Mouse (Mus musculus) T-helper 2 cell (primary cell): ENCODE results near the gene Atp5l.

Experiments used
- in situ Hi-C: fragments of 300-600 bp; cut with MboI, MseI; formaldehyde crosslinking; loops from one replicate; pipeline ENCODE4 v1.15.1; 2025; ENCODE audit warnings: high pct_unique_total_duplicates

Atp5l gene

GRCm38 (mm10) chr9:44897024-44897423, 23.5 kb downstream of the Atp5l start:
- in situ Hi-C loops: no loop called here

GRCm38 (mm10) chr9:44892664-44893063, 27.9 kb downstream of the Atp5l start:
- in situ Hi-C loops: no loop called here

- in situ Hi-C loops: no loop called here
Observed at GRCm38 (mm10) chr9:44891210-44891609, 29.3 kb downstream of the Atp5l start.

- in situ Hi-C loops: no loop called here
Observed at GRCm38 (mm10) chr9:44890122-44890521, 30.4 kb downstream of the Atp5l start.

GRCm38 (mm10) chr9:44888114-44888624, 32.4 kb downstream of the Atp5l start:
- in situ Hi-C loops: no loop called here

GRCm38 (mm10) chr9:44882981-44883569, 37.5 kb downstream of the Atp5l start:
- in situ Hi-C loops: no loop called here

- in situ Hi-C loops: no loop called here
Observed at GRCm38 (mm10) chr9:44882436-44882980, 38.0 kb downstream of the Atp5l start.

GRCm38 (mm10) chr9:44881941-44882435, 38.6 kb downstream of the Atp5l start:
- in situ Hi-C loops: no loop called here

GRCm38 (mm10) chr9:44881221-44881871, 39.2 kb downstream of the Atp5l start, which contains the start of gene Kmt2a:
TSS of gene Kmt2a (minus strand) at chr9:44881296.
- in situ Hi-C loops: no loop called here

GRCm38 (mm10) chr9:44880309-44881081, 40.0 kb downstream of the Atp5l start:
- in situ Hi-C loops: no loop called here

GRCm38 (mm10) chr9:44879694-44880271, 40.8 kb downstream of the Atp5l start:
- in situ Hi-C loops: no loop called here

GRCm38 (mm10) chr9:44878776-44879500, 41.6 kb downstream of the Atp5l start:
- in situ Hi-C loops: no loop called here

- in situ Hi-C loops: no loop called here
Observed at GRCm38 (mm10) chr9:44877686-44878085, 42.9 kb downstream of the Atp5l start.

GRCm38 (mm10) chr9:44875476-44875875, 45.1 kb downstream of the Atp5l start:
- in situ Hi-C loops: no loop called here

GRCm38 (mm10) chr9:44874198-44874597, 46.3 kb downstream of the Atp5l start:
- in situ Hi-C loops: no loop called here

- in situ Hi-C loops: no loop called here
Observed at GRCm38 (mm10) chr9:44873665-44874064, 46.9 kb downstream of the Atp5l start.

- in situ Hi-C loops: loop anchor here (5.0 kb wide), 1 partner anchor 49 kb away; no protein-coding TSS in a partner anchor
Observed at GRCm38 (mm10) chr9:44868336-44869094, 52.0 kb downstream of the Atp5l start.

- in situ Hi-C loops: loop anchor here (5.0 kb wide), 1 partner anchor 50 kb away; no protein-coding TSS in a partner anchor
Observed at GRCm38 (mm10) chr9:44867664-44868063, 52.9 kb downstream of the Atp5l start.

GRCm38 (mm10) chr9:44866501-44867240, 53.9 kb downstream of the Atp5l start:
- in situ Hi-C loops: loop anchor here (5.0 kb wide), 1 partner anchor 51 kb away; no protein-coding TSS in a partner anchor
